Mouse (Mus musculus) liver, adult 2 months (tissue): Measurements from ENCODE around the gene Atp13a3. TPM values are rescaled to one million over a fixed set of nuclear protein-coding genes. Genes with fewer than 3 reads are reported as not detected.
"Not testable (repeated sequence)": the region's sequence is repeated elsewhere in the genome, so short reads cannot be mapped to it uniquely, and the experiment has no call there.

Source experiments
- DNase-seq: peaks from one replicate; pipeline ENCODE4 v3.0.0-alpha.2; 2011; ENCODE audit warnings: low read depth, low spot score; ENCODE audit errors: extremely low read depth
- H3K27ac ChIP-seq: fragments of 200-500 bp; replicated peaks from 2 replicates; pipeline ENCODE4 v1.5.1; 2012; ENCODE audit warnings: low read depth, mild to moderate bottlenecking, control low read depth, inconsistent platforms, low read length; ENCODE audit not compliant: insufficient read depth
- H3K27me3 ChIP-seq: fragments of 200-500 bp; 2 replicates; pipeline ENCODE4 v1.6.1; 2012; ENCODE audit warnings: mild to moderate bottlenecking, moderate library complexity, low read length, inconsistent platforms; ENCODE audit not compliant: control insufficient read depth, insufficient read depth
- H3K36me3 ChIP-seq: fragments of 200-500 bp; 2 replicates; pipeline ENCODE4 v1.6.1; 2012; ENCODE audit warnings: low read length, inconsistent platforms; ENCODE audit not compliant: control insufficient read depth, insufficient read depth
- H3K4me1 ChIP-seq: fragments of 200-500 bp; 2 replicates; pipeline ENCODE4 v1.6.1; 2011; ENCODE audit warnings: low read length; ENCODE audit not compliant: control insufficient read depth, insufficient read depth
- H3K4me3 ChIP-seq: fragments of 200-500 bp; 2 replicates; pipeline ENCODE4 v1.5.1; 2011; ENCODE audit warnings: low read depth, mild to moderate bottlenecking, control low read depth, low read length, moderate library complexity; ENCODE audit not compliant: insufficient read depth
- H3K79me2 ChIP-seq: fragments of 200-500 bp; 2 replicates; pipeline ENCODE4 v1.6.1; 2012; ENCODE audit warnings: inconsistent platforms, mild to moderate bottlenecking, low read length, moderate library complexity; ENCODE audit not compliant: control insufficient read depth, insufficient read depth
- H3K9ac ChIP-seq: fragments of 200-500 bp; 2 replicates; pipeline ENCODE4 v1.6.1; 2012; ENCODE audit warnings: low read depth, mild to moderate bottlenecking, control low read depth, inconsistent platforms, low read length
- CTCF ChIP-seq: fragments of 200-500 bp; IDR thresholded peaks from 2 replicates; pipeline ENCODE4 v1.5.1; 2011; ENCODE audit warnings: low read depth, low read length, control low read depth
- POLR2A ChIP-seq: fragments of 200-500 bp; IDR thresholded peaks from 2 replicates; pipeline ENCODE4 v1.6.1; 2011; ENCODE audit warnings: low read length, control low read depth; ENCODE audit not compliant: insufficient read depth; ENCODE audit errors: extremely low read depth
- WGBS: fragments of 180-500 bp; shearing (Covaris S2); methylation state at CpG from one replicate; pipeline ENCODE4 v1.1.7; 2018; 5-methylcytosine and 5-hydroxymethylcytosine counted together
- polyA plus RNA-seq: library from polyadenylated mRNA; depleted of rRNA; stranded (reverse); fragments of >200 nt; gene quantifications from 2 replicates; pipeline ENCODE4 v1.2.3, GENCODE M21; 2012
- total RNA-seq: library from RNA; depleted of rRNA; stranded (reverse); fragments of >200 nt; gene quantifications from 2 replicates; pipeline ENCODE4 v1.2.3, GENCODE M21; 2014

Atp13a3 gene
- total and polyA plus RNA-seq, 2 experiments = 46.3 to 80.9 TPM

DNA sequence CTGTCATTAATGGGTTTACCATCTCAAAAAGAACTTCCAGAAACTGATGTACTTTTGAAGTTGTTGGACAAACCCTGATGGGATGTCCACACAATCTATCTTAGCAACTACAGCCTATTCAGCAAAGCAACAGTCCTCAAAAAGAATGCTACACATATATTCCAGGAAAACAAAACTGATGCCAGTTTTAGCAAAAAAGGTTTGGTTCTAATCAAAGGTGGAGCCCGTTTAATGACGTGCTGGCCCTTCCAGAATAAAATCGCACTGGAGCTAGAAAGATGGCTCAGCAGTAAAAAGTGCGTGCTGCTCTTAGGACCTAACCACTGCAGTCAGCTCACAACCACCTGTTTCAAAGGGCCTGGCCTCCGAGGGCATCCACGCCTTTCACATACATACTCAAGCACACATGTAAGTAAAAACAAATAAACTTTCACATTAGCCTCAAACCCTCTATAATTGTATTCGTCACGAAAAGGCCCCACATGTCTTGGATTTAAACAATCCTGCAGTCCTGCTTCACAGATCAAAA lies 18.8 kb downstream of the Atp13a3 start:
- WGBS = 25% methylated on average over 8 of the region's 8 CpGs
- Histone ChIP-seq H3K27me3 (no peaks in the 10 kb centered on the region), H3K27ac (peak overlapping the region; percentile 75), H3K36me3 (peaks cover 8% of the 10 kb centered on the region), H3K9ac (peak overlapping the region; percentile 73), H3K4me3 (peak overlapping the region; percentile 41), H3K4me1 (peaks cover 17% of the 10 kb centered on the region), H3K79me2 (peaks cover 18% of the 10 kb centered on the region; the same call in 1 of the 2 replicates)
- DNase-seq = peak; percentile 58
- TF ChIP-seq CTCF (no peak), POLR2A (no peak)

- peak; percentile 94 for DNase-seq
- 23% methylated on average over 1 of the region's 1 CpGs for WGBS
- Histone ChIP-seq H3K27me3 (no peaks in the 10 kb centered on the region), H3K27ac (peak overlapping the region; percentile 68), H3K4me1 (peaks cover 17% of the 10 kb centered on the region), H3K36me3 (peaks cover 11% of the 10 kb centered on the region), H3K4me3 (no peak overlapping the region), H3K9ac (no peak overlapping the region), H3K79me2 (peaks cover 26% of the 10 kb centered on the region; the same call in 1 of the 2 replicates)
- TF ChIP-seq CTCF (no peak), POLR2A (no peak)
These were observed 20.2 kb downstream of the Atp13a3 start for GRCm38 (mm10) chr16:30385531-30385930.

DNA sequence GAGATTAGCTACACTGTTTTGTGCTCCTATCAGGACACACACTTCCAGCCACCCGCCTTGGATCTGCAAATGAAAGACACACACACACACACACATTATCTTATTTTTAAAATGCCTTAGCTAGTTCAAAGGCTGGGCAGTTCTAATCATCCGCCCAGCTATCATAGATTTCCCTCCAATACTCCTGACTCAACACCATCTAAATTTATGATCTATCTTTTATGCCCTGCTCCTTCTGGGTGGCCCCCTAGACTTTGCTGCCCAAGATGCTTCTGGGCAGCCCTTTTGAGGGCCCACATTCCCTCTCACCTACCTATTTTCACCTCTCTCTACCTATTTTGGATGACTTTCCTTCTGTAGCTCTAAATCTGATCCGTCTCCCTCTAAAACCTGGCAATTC lies 29.5 kb downstream of the Atp13a3 start:
- Histone ChIP-seq H3K36me3 (peaks cover 7% of the 10 kb centered on the region), H3K27ac (no peak overlapping the region), H3K4me3 (no peak overlapping the region), H3K4me1 (peaks cover 13% of the 10 kb centered on the region), H3K9ac (no peak overlapping the region), H3K79me2 (peaks cover 27% of the 10 kb centered on the region), H3K27me3 (no peaks in the 10 kb centered on the region)
- no peak for TF ChIP-seq CTCF
- no peak for TF ChIP-seq POLR2A
- WGBS = 70% methylated on average over 3 of the region's 3 CpGs
- DNase-seq = no peak

GRCm38 (mm10) chr16:30374927-30375326 lies 30.8 kb downstream of the Atp13a3 start:
- WGBS = 70% methylated on average over 3 of the region's 3 CpGs

DNA sequence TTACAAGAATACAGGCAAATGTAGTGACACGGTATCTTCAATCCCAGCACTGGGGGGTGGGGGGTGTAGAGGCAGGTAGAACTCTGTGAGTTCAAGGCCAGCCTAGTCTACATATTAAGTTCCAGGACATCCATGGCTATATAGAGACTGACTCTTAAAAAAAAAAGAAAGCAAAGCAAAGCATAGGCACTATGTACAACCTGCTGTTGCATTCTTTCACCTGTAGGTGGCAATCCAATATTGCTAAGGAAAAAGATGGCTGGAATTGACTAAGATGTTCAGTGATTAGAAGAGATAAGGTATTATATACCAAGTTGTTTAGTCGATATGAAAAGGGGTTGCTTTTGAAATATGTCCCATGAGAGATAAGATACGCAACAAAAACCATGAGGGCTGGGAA lies 31.5 kb downstream of the Atp13a3 start:
- H3K27ac ChIP-seq = no peak overlapping the region
- TF ChIP-seq CTCF (no peak), POLR2A (no peak)
- H3K36me3 ChIP-seq = peaks cover 4% of the 10 kb centered on the region; the same call in 1 of the 2 replicates
- peak; percentile 64 for DNase-seq
- peaks cover 11% of the 10 kb centered on the region for H3K4me1 ChIP-seq
- H3K27me3 ChIP-seq = no peaks in the 10 kb centered on the region
- peaks cover 10% of the 10 kb centered on the region; the same call in 1 of the 2 replicates for H3K79me2 ChIP-seq
- WGBS = 40% methylated on average over 3 of the region's 3 CpGs
- H3K4me3 ChIP-seq = no peak overlapping the region
- no peak overlapping the region for H3K9ac ChIP-seq

More at GRCm38 (mm10) chr16:30374927-30375326, 30.8 kb downstream of the Atp13a3 start:
- no peak overlapping the region for H3K27ac ChIP-seq
- peaks cover 13% of the 10 kb centered on the region for H3K4me1 ChIP-seq
- no peak overlapping the region for H3K4me3 ChIP-seq
- H3K36me3 ChIP-seq = peaks cover 4% of the 10 kb centered on the region; the same call in 1 of the 2 replicates
- no peak overlapping the region for H3K9ac ChIP-seq
- H3K79me2 ChIP-seq = peaks cover 15% of the 10 kb centered on the region
- no peaks in the 10 kb centered on the region for H3K27me3 ChIP-seq
- DNase-seq = no peak
- no peak for TF ChIP-seq CTCF
- no peak for TF ChIP-seq POLR2A

DNA sequence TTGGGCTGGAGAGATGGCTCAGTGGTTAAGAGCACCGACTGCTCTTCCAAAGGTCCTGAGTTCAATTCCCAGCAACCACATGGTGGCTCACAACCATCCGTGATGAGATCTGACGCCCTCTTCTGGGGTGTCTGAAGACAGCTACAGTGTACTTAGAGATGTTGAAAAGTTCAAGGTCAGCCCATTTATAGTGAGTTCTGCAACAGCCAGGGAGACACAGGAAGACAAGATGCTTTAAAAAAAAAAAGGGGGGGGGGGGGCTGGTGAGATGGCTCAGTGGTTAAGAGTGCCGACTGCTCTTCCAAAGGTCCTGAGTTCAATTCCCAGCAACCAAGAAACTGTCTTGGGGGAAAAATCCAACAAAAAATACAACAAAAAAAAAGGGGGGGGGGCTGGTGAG lies 32.5 kb downstream of the Atp13a3 start:
- 85% methylated on average over 4 of the region's 4 CpGs for WGBS
- H3K36me3 ChIP-seq = not testable (repeated sequence)

More for the DNA sequence above, 32.5 kb downstream of the Atp13a3 start:
- H3K4me3 ChIP-seq, H3K27me3 ChIP-seq, DNase-seq, H3K9ac ChIP-seq, H3K27ac ChIP-seq: not testable (repeated sequence)
- peaks cover 10% of the 10 kb centered on the region; the same call in 1 of the 2 replicates for H3K79me2 ChIP-seq
- peaks cover 13% of the 10 kb centered on the region for H3K4me1 ChIP-seq
